Mouse (Mus musculus) large intestine, adult 2 months (tissue): Measurements from ENCODE around the gene Nucks1. TPM values are rescaled to one million over a fixed set of nuclear protein-coding genes. Genes with fewer than 3 reads are reported as not detected.
"Not testable (repeated sequence)": the region's sequence is repeated elsewhere in the genome, so short reads cannot be mapped to it uniquely, and the experiment has no call there.

Experiments used
- DNase-seq: peaks from one replicate; pipeline ENCODE4 v3.0.0-alpha.2; 2012; ENCODE audit warnings: low read depth, low spot score
- WGBS: fragments of 180-500 bp; shearing (Covaris S2); methylation state at CpG from one replicate; pipeline ENCODE4 v1.1.7; 2018; 5-methylcytosine and 5-hydroxymethylcytosine counted together
- polyA plus RNA-seq: library from polyadenylated mRNA; depleted of rRNA; stranded (reverse); fragments of >200 nt; gene quantifications from 2 replicates; pipeline ENCODE4 v1.2.3, GENCODE M21; 2012; rRNA removed

Gene Nucks1
- 8.4 and 9.3 TPM in 2 replicates for polyA plus RNA-seq

- DNase-seq, result peak; percentile 83
- WGBS, result under 1% methylated on average over 35 of the region's 35 CpGs
Measured at GRCm38 (mm10) chr1:131910001-131910648, at the start of gene Nucks1. Gene Nucks1 (plus strand): TSS chr1:131910534.

GRCm38 (mm10) chr1:131861811-131862210 is 48.5 kb upstream of the Nucks1 start:
- WGBS, result 70% methylated on average over 4 of the region's 4 CpGs
- no peak for DNase-seq

DNA sequence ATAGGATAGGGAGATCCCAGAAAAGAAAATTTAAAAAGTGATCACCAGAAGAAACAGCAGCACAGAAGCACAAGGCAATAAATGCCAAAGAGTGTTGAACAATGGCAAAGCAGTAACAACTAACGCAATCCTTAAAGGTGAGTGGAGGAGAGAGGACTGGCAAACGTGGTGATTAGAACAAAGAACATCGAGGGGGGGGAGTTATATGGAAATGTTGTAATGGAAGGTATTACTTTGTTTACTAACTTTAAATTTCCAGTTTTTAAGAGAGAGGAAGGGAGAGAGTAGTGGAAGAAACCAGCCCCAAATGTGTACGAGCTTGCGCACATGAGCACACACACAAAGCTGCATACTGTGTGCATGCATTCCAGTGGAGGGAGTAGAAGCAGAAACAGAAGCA is 44.7 kb upstream of the Nucks1 start:
- WGBS, result 73% methylated on average over 5 of the region's 5 CpGs
- no peak for DNase-seq

GRCm38 (mm10) chr1:131866304-131866999 is 43.9 kb upstream of the Nucks1 start:
- WGBS, result 67% methylated on average over 6 of the region's 6 CpGs
- DNase-seq, result no peak

DNA sequence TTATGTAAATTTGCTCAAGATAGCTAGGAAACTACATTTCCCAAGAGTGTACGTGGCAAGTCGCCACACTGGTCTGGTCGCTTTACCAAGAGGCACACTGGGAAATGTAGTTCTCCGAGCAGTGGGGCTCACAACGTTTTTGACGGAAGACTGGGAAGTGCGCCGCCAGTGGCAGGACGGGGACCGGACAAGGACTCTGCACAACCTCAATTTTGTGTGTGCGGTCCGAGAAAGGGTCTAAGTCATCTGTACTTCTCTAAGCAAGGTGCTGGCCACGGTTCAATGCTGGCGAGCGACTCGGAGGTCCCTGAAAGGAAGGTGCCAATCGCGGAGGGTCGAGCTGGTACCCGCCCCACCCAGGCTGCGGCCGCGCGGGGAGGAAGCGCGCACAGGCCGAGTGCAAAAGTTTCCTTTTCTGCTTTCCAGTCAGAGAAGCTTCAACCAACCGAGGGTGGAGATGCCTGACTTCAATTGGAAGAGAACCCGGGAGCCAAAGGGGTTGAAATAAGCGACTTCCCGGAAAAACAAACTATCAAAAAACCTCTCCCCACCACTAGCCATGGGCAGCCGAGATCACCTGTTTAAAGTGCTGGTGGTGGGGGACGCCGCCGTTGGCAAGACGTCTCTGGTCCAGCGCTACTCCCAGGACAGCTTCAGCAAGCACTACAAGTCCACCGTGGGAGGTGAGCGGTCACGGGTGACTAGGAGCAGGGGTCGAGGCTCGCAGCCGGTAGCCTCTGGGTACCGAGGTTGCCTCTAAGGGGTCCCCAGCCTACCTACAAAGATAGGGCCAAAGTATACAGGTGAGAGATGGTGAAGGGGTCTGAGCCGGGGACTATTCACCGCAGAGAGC is 43.0 kb upstream of the Nucks1 start, which contains the start of gene Rab29:
TSS of gene Rab29 (plus strand) at position 132 of the 853 bp plus-strand sequence.
- 1% methylated on average over 46 of the region's 46 CpGs for WGBS
- DNase-seq, result peak; percentile 93

DNA sequence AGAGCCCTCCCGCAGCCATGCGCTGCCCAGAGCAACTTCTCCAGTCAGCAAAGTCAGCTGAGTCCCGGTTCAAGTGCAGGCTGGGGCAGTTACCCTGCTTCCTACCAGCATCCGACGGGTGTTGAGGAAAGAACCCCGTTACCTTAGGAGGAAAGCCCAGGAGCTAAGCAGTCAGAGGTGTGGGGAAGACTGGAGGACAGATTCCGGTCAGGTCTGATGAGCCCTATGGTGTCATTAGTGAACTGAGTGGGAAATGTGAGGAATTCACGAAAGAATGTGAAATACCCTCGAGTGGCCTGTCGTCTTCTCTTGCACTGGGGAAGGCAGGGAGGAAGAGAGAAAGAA is 42.4 kb upstream of the Nucks1 start:
- DNase-seq, result no peak
- WGBS, result 9% methylated on average over 10 of the region's 10 CpGs

GRCm38 (mm10) chr1:131869561-131869960 is 40.8 kb upstream of the Nucks1 start:
- 93% methylated on average over 2 of the region's 2 CpGs for whole genome bisulfite sequencing
- DNase-seq, result no peak

DNA sequence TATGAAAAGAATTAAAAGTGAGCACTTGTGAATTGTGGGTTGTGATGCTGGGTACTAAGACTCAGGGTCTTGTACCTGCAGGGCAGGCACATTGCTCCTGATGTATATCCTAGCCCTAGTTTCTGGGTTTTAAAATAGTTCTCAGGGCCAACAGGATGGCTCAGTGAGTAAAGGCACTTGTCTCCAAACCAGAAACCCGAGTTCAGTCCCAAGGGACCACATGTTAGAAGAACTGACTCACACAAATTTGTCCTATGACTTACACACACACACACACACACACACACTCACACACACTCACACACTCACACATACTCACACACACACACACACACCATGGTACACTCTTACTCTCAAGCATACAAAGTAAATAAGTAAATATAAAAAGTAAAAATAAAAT is 37.5 kb upstream of the Nucks1 start:
- DNase-seq, result no peak
- WGBS, result 84% methylated on average over 1 of the region's 1 CpGs

GRCm38 (mm10) chr1:131879816-131880215 is 30.5 kb upstream of the Nucks1 start:
- no peak for DNase-seq
- WGBS, result 80% methylated on average over 2 of the region's 2 CpGs

GRCm38 (mm10) chr1:131882787-131883186 is 27.5 kb upstream of the Nucks1 start:
- DNase-seq, result no peak
- 61% methylated on average over 2 of the region's 2 CpGs for WGBS

DNA sequence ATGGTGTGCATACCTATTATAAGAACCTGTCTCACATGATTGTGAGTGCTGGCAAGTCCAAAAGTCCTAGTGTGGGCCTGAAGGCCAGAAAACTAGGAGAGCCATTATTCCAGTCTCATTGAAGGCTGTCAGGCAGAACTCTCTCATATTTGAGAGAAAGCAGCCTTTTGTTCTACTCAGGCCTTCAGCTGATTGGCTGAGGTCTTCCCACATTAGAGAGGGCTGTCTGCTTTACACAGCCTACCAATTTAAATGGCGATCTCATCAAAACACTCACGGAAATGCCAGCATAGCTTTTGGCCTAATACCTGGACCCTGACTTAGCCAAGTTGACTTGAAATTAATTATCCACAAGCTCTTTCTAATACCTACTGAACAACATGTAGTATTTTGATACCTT is 24.2 kb upstream of the Nucks1 start:
- no peak for DNase-seq
- WGBS, result 88% methylated on average over 2 of the region's 2 CpGs

DNA sequence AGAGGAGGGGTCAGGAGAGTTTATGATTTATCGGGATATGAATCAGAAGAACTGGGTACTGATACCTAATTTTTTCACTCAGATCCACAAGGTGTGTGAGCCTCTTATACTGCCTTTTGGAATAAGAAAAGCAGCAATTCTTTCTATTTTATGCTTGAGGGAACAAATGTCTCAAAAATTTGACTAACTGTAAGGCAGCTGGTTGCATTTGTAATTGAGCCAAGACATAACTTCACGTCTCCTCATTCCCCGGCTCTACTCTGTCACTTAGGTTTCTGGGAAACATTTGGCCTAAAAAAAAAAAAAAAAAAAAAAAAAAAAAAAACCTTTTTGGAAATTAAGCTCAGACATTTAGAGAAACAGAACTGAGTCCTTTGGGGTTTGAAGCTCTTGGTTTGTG is 23.7 kb upstream of the Nucks1 start:
- WGBS, result 75% methylated on average over 3 of the region's 3 CpGs

DNA sequence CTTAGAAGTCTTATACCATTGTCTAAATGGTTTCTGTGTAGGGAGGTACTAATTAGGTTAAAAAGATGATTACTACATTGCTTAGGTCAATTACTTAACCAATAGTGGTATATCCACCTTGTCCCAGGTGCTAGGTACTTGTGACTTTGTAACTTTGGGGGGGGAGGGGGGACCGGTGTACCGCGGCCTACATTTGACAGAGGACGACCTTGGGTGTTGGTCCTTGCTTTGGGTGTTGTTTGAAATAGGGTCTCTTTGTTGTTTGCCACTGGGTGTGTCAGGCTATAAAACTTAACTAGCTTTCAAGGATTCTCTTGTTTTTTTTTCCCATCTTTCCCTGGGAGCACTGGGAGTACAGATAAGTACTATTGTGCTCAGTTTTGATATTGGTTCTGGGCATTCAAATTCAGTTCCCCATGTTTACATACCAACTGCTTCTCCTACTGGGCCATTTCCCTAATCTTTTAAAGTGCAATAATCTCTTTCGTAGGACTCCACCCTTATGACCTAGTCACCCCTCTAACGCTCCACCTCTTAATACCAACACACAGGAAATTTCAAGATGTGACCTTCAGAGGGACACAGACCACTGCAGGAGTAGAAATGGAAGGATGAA is 20.2 kb upstream of the Nucks1 start:
- no peak for DNase-seq
- 25% methylated on average over 6 of the region's 6 CpGs for WGBS

More for the DNA sequence above, 23.7 kb upstream of the Nucks1 start:
- DNase-seq, result no peak

- 88% methylated on average over 4 of the region's 4 CpGs for WGBS
- no peak for DNase-seq
Measured at GRCm38 (mm10) chr1:131891436-131891835, 18.9 kb upstream of the Nucks1 start.

- DNase-seq, result no peak
- 83% methylated on average over 4 of the region's 4 CpGs for WGBS
Measured at GRCm38 (mm10) chr1:131902679-131903078, 7.7 kb upstream of the Nucks1 start.

DNA sequence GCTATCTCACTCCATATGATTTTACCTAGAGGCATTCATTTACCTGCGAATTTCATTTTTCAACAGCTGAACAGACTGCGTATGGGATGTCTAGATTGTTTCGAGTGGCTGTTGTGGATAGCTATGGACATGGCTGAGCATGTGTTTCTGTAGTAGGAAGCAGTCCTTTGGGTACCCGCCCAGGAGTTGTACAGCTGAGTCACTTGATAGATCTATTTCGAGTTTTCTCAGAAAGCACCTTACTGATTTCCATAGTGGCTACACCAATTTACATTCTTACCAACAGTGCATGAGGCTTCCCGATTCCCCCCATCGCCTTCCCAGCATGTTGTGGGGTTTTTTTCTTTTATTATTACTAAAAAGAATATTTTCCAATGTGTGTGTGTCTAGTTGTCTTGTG is 7.1 kb upstream of the Nucks1 start:
- 86% methylated on average over 7 of the region's 7 CpGs for WGBS
- no peak for DNase-seq

DNA sequence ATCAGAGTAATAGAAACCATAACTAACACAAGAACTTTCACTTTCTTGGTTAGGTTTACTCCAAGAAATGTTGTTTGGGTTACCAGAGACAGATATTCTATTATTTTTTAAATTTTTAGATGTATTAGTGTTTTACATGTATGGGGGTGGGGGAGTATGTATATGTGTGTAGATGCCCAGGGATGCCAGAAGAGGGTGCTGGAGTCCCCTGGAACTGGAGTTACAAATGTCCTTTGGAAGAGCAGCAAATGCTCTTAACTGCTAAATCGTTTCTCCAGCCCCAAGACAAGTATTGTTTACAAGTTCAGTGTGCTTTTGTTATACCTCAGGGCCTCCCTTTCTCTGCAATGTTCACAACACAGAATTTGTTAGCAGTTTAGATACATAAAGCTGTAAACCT is 4.8 kb upstream of the Nucks1 start:
- WGBS, result 0% methylated on average over 1 of the region's 1 CpGs
- no peak for DNase-seq

GRCm38 (mm10) chr1:131908456-131908855 is 1.9 kb upstream of the Nucks1 start:
- WGBS, result 88% methylated on average over 3 of the region's 3 CpGs
- DNase-seq, result no peak

GRCm38 (mm10) chr1:131909236-131909635 is 1.1 kb upstream of the Nucks1 start:
- WGBS, result 96% methylated on average over 2 of the region's 2 CpGs
- DNase-seq, result not testable (repeated sequence)
